Mouse (Mus musculus): ENCODE data around the gene Col6a5.

GRCm38 (mm10) chr9:105907411-105907810, 53.0 kb downstream of the Col6a5 start:
- no peak for TF ChIP-seq CTCF (IDR thresholded peaks at IDR 0.05; ENCODE audit: control insufficient read depth, insufficient read depth, insufficient replicate concordance, low read depth, low read length)
- no peak for TF ChIP-seq POLR2A (IDR thresholded peaks at IDR 0.05; ENCODE audit: control insufficient read depth, low read depth, low read length)
